Mouse (Mus musculus): ENCODE data around the gene Acvr1b.

GRCm38 (mm10) chr15:101223596-101223995 lies 49.7 kb downstream of the Acvr1b start:
- TF ChIP-seq EP300 (IDR thresholded peaks at IDR 0.05) (no peak), CTCF (IDR thresholded peaks at IDR 0.05) (no peak)

Data from lung, postnatal 0 days (tissue).